Mouse (Mus musculus) midbrain, embryonic 15.5 days (tissue): ENCODE measurements around the gene Cited2. TPM values are rescaled to one million over a fixed set of nuclear protein-coding genes. Genes with fewer than 3 reads are reported as not detected.

ENCODE experiments used
- ATAC-seq: fragments of 200-750 bp; cut with Nextera tagmentation; replicated peaks from 2 replicates; pipeline ENCODE4 v1.8.0; 2017; ENCODE audit warnings: moderate TSS enrichment
- H3K27ac ChIP-seq: fragments of 300-500 bp; sonication (generic); 2 replicates; pipeline ENCODE4 v1.5.1; 2015; ENCODE audit warnings: mild to moderate bottlenecking, inconsistent platforms
- H3K27me3 ChIP-seq: fragments of 300-500 bp; sonication (generic); replicated peaks from 2 replicates; pipeline ENCODE4 v1.6.1; 2015; ENCODE audit warnings: inconsistent platforms
- H3K36me3 ChIP-seq: fragments of 300-500 bp; sonication (generic); replicated peaks from 2 replicates; pipeline ENCODE4 v1.6.1; 2015; ENCODE audit warnings: inconsistent platforms
- H3K4me1 ChIP-seq: fragments of 300-500 bp; sonication (generic); 2 replicates; pipeline ENCODE4 v1.6.1; 2015; ENCODE audit warnings: inconsistent platforms
- H3K4me2 ChIP-seq: fragments of 300-500 bp; sonication (generic); 2 replicates; pipeline ENCODE4 v1.6.1; 2015; ENCODE audit warnings: inconsistent platforms, mild to moderate bottlenecking, moderate library complexity
- H3K4me3 ChIP-seq: fragments of 300-500 bp; sonication (generic); 2 replicates; pipeline ENCODE4 v1.5.1; 2015; ENCODE audit warnings: mild to moderate bottlenecking, inconsistent platforms
- H3K9ac ChIP-seq: fragments of 300-500 bp; sonication (generic); 2 replicates; pipeline ENCODE4 v1.6.1; 2015; ENCODE audit warnings: mild to moderate bottlenecking, inconsistent platforms
- H3K9me3 ChIP-seq: fragments of 300-500 bp; sonication (generic); 2 replicates; pipeline ENCODE4 v1.6.1; 2016; ENCODE audit warnings: inconsistent platforms
- WGBS: fragments of 180-500 bp; shearing (Covaris S2); methylation state at CpG from one replicate; pipeline ENCODE4 v1.1.7; 2015; ENCODE audit warnings: mixed read lengths; 5-methylcytosine and 5-hydroxymethylcytosine counted together
- polyA plus RNA-seq: library from polyadenylated mRNA; unstranded; fragments of >200 nt; fragmentation: Nextera tagmentation; extraction: Ambion mirVana; gene quantifications from 2 replicates; pipeline ENCODE4 v1.2.1, GENCODE M21; 2015

The Cited2 gene
- polyA plus RNA-seq, 1 experiment from 2014 or later: 63.6 TPM

DNA sequence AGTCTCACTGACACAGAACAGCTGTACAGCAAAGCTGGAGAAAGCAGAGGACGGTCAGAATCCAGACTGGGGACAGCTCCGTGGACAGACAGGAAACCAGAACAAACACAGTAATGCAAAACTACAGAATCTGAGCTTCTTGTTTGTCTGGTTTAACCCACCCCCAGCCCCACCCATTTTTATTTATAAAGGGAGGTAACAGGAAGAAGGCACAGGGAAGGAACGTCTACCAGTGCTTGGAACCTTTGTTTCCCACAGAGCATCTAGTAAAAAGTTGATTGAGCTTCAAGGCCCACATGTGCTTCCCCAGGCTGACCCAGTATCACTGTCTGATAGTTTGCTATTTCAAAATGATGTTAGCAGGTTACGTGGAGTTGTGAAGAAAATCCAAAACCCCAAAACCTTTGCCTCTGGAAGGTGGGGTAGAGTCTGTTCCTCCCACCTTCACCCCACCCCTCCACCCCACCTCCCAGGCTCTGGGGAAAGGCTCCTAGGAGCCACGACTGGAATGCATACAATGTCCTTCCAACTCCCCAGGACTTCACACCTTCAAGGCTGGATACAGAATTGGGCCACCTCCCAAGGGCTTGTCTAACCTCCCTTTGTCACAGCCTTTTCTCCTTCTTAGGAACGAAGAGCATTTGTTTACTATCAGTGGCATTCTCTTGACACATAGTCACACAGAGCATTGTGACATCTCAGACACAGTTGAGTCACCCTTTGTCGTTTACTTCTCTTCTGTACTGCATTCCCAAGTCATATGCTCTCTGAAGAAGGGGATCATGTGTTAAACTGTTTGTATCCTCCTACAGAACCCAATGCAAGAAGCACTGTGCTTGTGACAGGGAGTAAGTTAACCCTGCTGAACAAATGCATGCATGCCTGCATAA, 25.4 kb upstream of the Cited2 start:
- H3K9me3 ChIP-seq: no peaks in the 10 kb centered on the region
- no peak for ATAC-seq
- H3K27ac ChIP-seq: no peak overlapping the region
- no peak overlapping the region for H3K4me2 ChIP-seq
- no peak overlapping the region for H3K9ac ChIP-seq
- H3K36me3 ChIP-seq: no peaks in the 10 kb centered on the region
- no peaks in the 10 kb centered on the region for H3K4me1 ChIP-seq
- H3K27me3 ChIP-seq: no peaks in the 10 kb centered on the region
- 71% methylated on average over 7 of the region's 7 CpGs for WGBS
- H3K4me3 ChIP-seq: no peak overlapping the region

- 20% methylated on average over 4 of the region's 4 CpGs for WGBS
- H3K4me1 ChIP-seq: no peaks in the 10 kb centered on the region
- H3K27me3 ChIP-seq: no peaks in the 10 kb centered on the region
- H3K9ac ChIP-seq: no peak overlapping the region
- H3K9me3 ChIP-seq: no peaks in the 10 kb centered on the region
- no peak overlapping the region for H3K4me3 ChIP-seq
- H3K27ac ChIP-seq: no peak overlapping the region
- no peak for ATAC-seq
- no peak overlapping the region for H3K4me2 ChIP-seq
- H3K36me3 ChIP-seq: no peaks in the 10 kb centered on the region
Observed at GRCm38 (mm10) chr10:17705466-17705973, 17.5 kb upstream of the Cited2 start.

- no peaks in the 10 kb centered on the region for H3K4me1 ChIP-seq
- H3K36me3 ChIP-seq: no peaks in the 10 kb centered on the region
- no peak for ATAC-seq
- no peak overlapping the region for H3K27ac ChIP-seq
- no peak overlapping the region for H3K4me3 ChIP-seq
- no peaks in the 10 kb centered on the region for H3K9me3 ChIP-seq
- H3K27me3 ChIP-seq: no peaks in the 10 kb centered on the region
- H3K4me2 ChIP-seq: no peak overlapping the region
- WGBS: 63% methylated on average over 3 of the region's 3 CpGs
- no peak overlapping the region for H3K9ac ChIP-seq
Observed at GRCm38 (mm10) chr10:17710753-17711152, 12.3 kb upstream of the Cited2 start.

DNA sequence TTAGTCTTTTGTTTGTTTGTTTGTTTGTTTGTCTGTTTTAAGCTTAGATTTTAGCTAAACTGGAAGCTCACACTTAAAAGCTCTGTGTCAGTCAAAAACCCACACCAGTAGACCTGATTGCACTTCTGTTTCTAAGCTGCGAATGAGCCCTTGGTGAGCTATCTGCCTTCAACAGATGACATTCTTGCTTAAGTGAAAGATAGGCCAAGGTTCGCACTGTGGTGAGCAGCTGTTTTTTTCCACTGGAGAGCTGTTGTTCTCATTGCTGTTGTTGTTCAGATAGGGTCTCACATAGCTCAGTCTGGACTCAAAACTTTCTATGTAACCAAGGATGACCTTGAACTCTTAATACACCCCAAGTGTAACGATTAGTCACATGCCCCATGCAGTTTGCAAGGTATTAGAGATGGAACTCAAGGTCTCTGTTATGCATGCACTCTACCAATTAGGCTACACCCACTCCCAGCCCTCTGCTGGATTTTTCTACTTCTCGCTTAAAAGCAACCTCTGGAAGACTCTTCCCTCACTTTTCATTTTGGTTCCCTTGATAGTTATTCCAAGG, 3.9 kb upstream of the Cited2 start:
- Histone ChIP-seq H3K27me3 (no peaks in the 10 kb centered on the region), H3K4me1 (0 out of 2 replicates have a peak, but pooled peaks cover 4% of the 10 kb centered on the region), H3K27ac (no peak overlapping the region), H3K4me2 (no peak overlapping the region), H3K4me3 (no peak overlapping the region), H3K36me3 (no peaks in the 10 kb centered on the region), H3K9me3 (no peaks in the 10 kb centered on the region), H3K9ac (no peak overlapping the region)
- ATAC-seq: no peak
- WGBS: 92% methylated on average over 4 of the region's 4 CpGs

DNA sequence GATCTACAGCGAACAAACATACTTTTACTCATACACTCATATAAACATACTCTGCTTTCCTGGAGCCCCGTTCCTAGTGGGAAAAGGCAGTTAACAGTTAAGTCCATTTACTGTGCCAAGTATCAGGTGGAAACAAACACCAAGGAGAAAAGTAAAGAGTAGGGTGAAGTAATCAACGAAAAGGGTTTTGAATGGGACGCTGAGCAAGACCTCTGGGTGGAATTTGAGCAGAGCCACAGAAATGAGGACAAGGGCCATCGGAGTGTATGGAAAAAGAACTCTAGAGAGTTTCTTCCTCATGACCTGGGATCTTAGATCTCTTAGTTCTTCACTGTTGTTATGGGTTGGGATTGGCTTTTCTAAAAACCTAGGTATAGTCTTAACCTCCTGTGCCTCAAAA, 3.4 kb upstream of the Cited2 start:
- Histone ChIP-seq H3K4me2 (no peak overlapping the region), H3K4me3 (no peak overlapping the region), H3K36me3 (no peaks in the 10 kb centered on the region), H3K9me3 (no peaks in the 10 kb centered on the region), H3K27ac (no peak overlapping the region), H3K4me1 (0 out of 2 replicates have a peak, but pooled peaks cover 4% of the 10 kb centered on the region), H3K27me3 (no peaks in the 10 kb centered on the region), H3K9ac (no peak overlapping the region)
- WGBS: 98% methylated on average over 5 of the region's 5 CpGs
- no peak for ATAC-seq

DNA sequence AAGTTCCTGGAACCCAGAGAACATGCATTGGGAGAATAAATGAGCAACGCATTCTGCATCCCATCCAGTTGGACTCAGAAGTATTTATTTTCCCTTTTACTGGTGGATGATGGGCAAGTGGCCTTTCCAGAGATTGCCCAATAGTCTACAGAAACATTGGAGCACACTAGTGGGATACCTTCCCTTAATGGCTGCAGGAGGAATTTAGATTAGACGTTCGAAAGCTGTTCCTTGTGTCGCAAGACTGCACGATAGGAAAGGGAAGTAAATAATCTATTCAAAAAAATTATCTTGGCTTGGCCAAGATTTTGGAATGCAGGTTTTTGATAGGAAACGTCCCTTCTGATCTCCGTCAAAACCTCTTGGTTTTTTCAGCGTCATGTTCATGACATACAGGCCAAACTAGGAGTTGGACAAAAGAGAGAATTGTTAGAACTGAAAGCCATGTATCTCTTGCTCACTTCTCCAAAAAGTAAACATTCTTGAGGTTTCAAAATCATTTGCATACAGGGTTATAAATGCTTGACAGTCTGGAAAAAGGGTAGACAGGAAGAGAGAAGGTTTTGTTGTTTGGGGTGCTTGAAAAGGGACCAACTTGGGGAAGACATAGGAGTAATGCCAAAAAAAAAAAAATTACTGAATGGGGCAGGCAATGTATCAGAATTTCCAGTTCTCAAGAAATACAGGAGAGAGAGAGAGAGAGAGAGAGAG, 2.0 kb upstream of the Cited2 start:
- H3K4me2 ChIP-seq: peak overlapping the region; percentile 67
- H3K4me1 ChIP-seq: peaks cover 13% of the 10 kb centered on the region
- no peaks in the 10 kb centered on the region for H3K27me3 ChIP-seq
- peak overlapping the region; percentile 99 for H3K27ac ChIP-seq
- no peaks in the 10 kb centered on the region for H3K36me3 ChIP-seq
- H3K9ac ChIP-seq: peak overlapping the region; percentile 97; the same call in 1 of the 2 replicates
- peak overlapping the region; percentile 88 for H3K4me3 ChIP-seq
- WGBS: 79% methylated on average over 8 of the region's 8 CpGs
- no peak for ATAC-seq
- no peaks in the 10 kb centered on the region for H3K9me3 ChIP-seq

- H3K4me3 ChIP-seq: peak overlapping the region; percentile 88
- H3K4me1 ChIP-seq: peaks cover 19% of the 10 kb centered on the region
- H3K9ac ChIP-seq: peak overlapping the region; percentile 97
- H3K36me3 ChIP-seq: no peaks in the 10 kb centered on the region
- H3K27me3 ChIP-seq: no peaks in the 10 kb centered on the region
- WGBS: under 1% methylated on average over 21 of the region's 21 CpGs
- peak overlapping the region; percentile 99 for H3K27ac ChIP-seq
- H3K4me2 ChIP-seq: peak overlapping the region; percentile 67
- H3K9me3 ChIP-seq: no peaks in the 10 kb centered on the region
- ATAC-seq: peak; percentile 20
Observed at GRCm38 (mm10) chr10:17721602-17722121, 1.4 kb upstream of the Cited2 start.

DNA sequence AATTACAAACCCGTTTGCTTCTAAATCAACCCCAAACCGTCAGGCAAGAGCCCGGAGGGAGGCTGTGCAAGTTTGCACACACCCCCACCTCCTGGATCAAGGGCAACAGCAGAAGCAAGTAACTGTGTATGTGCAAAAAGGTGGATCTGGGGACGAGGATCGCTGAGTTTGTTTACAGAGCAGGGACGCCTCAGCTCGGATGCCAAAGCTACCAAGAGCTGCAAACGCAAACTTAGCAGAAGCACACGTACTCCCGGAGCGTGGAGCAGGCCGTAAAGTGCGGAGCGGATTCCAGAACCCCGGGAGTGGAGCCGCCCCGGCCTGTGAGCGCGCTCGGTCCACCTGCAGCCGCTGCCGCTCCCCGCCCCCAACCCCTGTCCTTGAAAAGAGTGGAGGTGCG, 860 bp upstream of the Cited2 start:
- Histone ChIP-seq H3K4me2 (peak overlapping the region; percentile 67), H3K27me3 (no peaks in the 10 kb centered on the region), H3K9me3 (no peaks in the 10 kb centered on the region), H3K9ac (peak overlapping the region; percentile 97), H3K36me3 (no peaks in the 10 kb centered on the region), H3K27ac (peak overlapping the region; percentile 99), H3K4me1 (peaks cover 24% of the 10 kb centered on the region), H3K4me3 (peak overlapping the region; percentile 88)
- WGBS: under 1% methylated on average over 24 of the region's 24 CpGs
- peak; percentile 89 for ATAC-seq

DNA sequence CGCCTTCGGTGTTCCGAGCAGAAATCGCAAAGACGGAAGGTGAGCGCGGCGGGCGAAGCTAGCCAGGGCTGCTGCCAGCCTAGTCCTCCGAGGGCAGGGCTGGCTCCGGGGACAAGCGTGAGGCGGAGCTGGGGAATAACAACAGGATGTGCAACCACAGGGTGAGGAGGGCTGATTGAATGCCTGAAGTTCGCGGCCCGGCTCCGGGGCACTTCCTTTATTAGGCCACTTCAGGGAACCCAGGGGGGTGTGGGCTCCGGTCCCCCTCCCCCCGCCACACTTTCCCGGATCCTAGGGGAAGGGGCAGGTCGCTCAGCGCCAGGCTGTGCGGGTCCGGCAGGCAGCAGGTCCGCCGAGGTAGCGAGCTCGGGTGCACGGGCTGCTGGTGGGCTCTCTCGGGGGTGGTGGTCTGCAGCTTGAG, 413 bp downstream of the Cited2 start:
- WGBS: under 1% methylated on average over 30 of the region's 30 CpGs
- H3K27me3 ChIP-seq: no peaks in the 10 kb centered on the region
- peak; percentile 53 for ATAC-seq
- peak overlapping the region; percentile 88 for H3K4me3 ChIP-seq
- H3K36me3 ChIP-seq: no peaks in the 10 kb centered on the region
- no peaks in the 10 kb centered on the region for H3K9me3 ChIP-seq
- peak overlapping the region; percentile 97 for H3K9ac ChIP-seq
- peak overlapping the region; percentile 99 for H3K27ac ChIP-seq
- peak overlapping the region; percentile 67 for H3K4me2 ChIP-seq
- H3K4me1 ChIP-seq: peaks cover 34% of the 10 kb centered on the region

DNA sequence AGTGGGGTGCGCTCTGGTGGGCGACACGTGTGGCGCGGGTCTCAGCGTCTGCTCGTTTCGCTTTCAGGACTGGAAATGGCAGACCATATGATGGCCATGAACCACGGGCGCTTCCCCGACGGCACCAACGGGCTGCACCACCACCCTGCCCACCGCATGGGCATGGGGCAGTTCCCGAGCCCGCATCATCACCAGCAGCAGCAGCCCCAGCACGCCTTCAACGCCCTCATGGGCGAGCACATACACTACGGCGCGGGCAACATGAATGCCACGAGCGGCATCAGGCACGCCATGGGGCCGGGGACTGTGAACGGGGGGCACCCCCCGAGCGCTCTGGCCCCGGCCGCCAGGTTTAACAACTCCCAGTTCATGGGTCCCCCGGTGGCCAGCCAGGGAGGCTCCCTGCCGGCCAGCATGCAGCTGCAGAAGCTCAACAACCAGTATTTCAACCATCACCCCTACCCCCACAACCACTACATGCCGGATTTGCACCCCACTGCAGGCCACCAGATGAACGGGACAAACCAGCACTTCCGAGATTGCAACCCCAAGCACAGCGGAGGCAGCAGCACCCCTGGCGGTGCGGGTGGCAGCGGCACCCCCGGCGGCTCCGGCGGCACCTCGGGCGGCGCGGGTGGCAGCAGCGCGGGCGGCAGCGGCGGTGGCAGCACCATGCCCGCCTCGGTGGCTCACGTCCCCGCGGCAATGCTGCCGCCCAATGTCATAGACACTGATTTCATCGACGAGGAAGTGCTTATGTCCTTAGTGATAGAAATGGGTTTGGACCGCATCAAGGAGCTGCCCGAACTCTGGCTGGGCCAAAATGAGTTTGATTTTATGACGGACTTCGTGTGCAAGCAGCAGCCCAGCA, 1.1 kb downstream of the Cited2 start:
- Histone ChIP-seq H3K27me3 (no peaks in the 10 kb centered on the region), H3K4me2 (peak overlapping the region; percentile 67), H3K36me3 (no peaks in the 10 kb centered on the region), H3K9ac (peak overlapping the region; percentile 97), H3K27ac (peak overlapping the region; percentile 99), H3K9me3 (no peaks in the 10 kb centered on the region), H3K4me1 (peaks cover 37% of the 10 kb centered on the region), H3K4me3 (peak overlapping the region; percentile 88)
- peak; percentile 26 for ATAC-seq
- WGBS: under 1% methylated on average over 65 of the region's 65 CpGs

GRCm38 (mm10) chr10:17725037-17725584, 2.1 kb downstream of the Cited2 start:
- WGBS: 8% methylated on average over 8 of the region's 8 CpGs
- Histone ChIP-seq H3K9ac (peak overlapping the region; percentile 97), H3K9me3 (no peaks in the 10 kb centered on the region), H3K4me3 (peak overlapping the region; percentile 88), H3K4me1 (peaks cover 37% of the 10 kb centered on the region), H3K36me3 (no peaks in the 10 kb centered on the region), H3K27me3 (no peaks in the 10 kb centered on the region), H3K4me2 (peak overlapping the region; percentile 67), H3K27ac (0 out of 2 replicates have a peak overlapping the region, but pooled peaks have one; percentile 38)
- no peak for ATAC-seq
